Mouse (Mus musculus) MEL (cell line): ENCODE measurements around the gene Sbk2. TPM values are rescaled to one million over a fixed set of nuclear protein-coding genes. Genes with fewer than 3 reads are reported as not detected.

Experiments
- DNase-seq: peaks from one replicate; pipeline ENCODE4 v3.0.0; 2011; ENCODE audit warnings: low read depth, low spot score
- H3K27ac ChIP-seq: 2 replicates; pipeline ENCODE4 v1.5.1; 2012; ENCODE audit warnings: low read depth, mild to moderate bottlenecking, control low read depth, low read length, moderate library complexity; ENCODE audit not compliant: control insufficient read depth
- H3K27me3 ChIP-seq, 2 experiments: fragments of 150-350 bp in 1 of 2; sonication (generic) in 1 of 2; 2 replicates each; pipeline ENCODE4 v1.6.1; 2012; ENCODE audit warnings: low read length in 2 of 2, mild to moderate bottlenecking in 2 of 2, improper control_type of control experiment in 1 of 2, moderate library complexity in 1 of 2; ENCODE audit not compliant: insufficient read depth in 2 of 2, control insufficient read depth in 1 of 2
- H3K36me3 ChIP-seq, 2 experiments: 2 replicates each; pipeline ENCODE4 v1.6.1; 2012 to 2014; ENCODE audit warnings: low read length in 2 of 2, improper control_type of control experiment in 1 of 2, inconsistent platforms in 1 of 2, mild to moderate bottlenecking in 1 of 2; ENCODE audit not compliant: insufficient read depth in 2 of 2, control insufficient read depth in 1 of 2
- H3K4me1 ChIP-seq, 2 experiments: fragments of 150-350 bp in 1 of 2; sonication (generic) in 1 of 2; 2 replicates each; pipeline ENCODE4 v1.6.1; 2012; ENCODE audit warnings: low read length in 2 of 2, improper control_type of control experiment in 1 of 2, mild to moderate bottlenecking in 1 of 2; ENCODE audit not compliant: insufficient read depth in 2 of 2, control insufficient read depth in 1 of 2
- H3K4me3 ChIP-seq, 2 experiments: fragments of 150-350 bp in 1 of 2; sonication (generic) in 1 of 2; 2 replicates each; pipeline ENCODE4 v1.5.1; 2012; ENCODE audit warnings: low read depth in 2 of 2, low read length in 2 of 2, mild to moderate bottlenecking in 2 of 2, moderate library complexity in 2 of 2, control low read depth in 1 of 2, improper control_type of control experiment in 1 of 2; ENCODE audit not compliant: control insufficient read depth in 1 of 2, insufficient read depth in 1 of 2
- H3K79me2 ChIP-seq: 2 replicates; pipeline ENCODE4 v1.6.1; 2012; ENCODE audit warnings: mild to moderate bottlenecking, low read length, moderate library complexity; ENCODE audit not compliant: control insufficient read depth, poor library complexity, insufficient read depth
- H3K9ac ChIP-seq: 2 replicates; pipeline ENCODE4 v1.6.1; 2012; ENCODE audit warnings: low read depth, mild to moderate bottlenecking, control low read depth, low read length, moderate library complexity; ENCODE audit not compliant: control insufficient read depth, poor library complexity, severe bottlenecking
- H3K9me3 ChIP-seq: fragments of 150-350 bp; sonication (generic); replicated peaks from 2 replicates; pipeline ENCODE4 v1.6.1; 2012; ENCODE audit warnings: mild to moderate bottlenecking, low read length, improper control_type of control experiment, moderate library complexity; ENCODE audit not compliant: insufficient read depth
- BHLHE40 ChIP-seq: IDR thresholded peaks from 2 replicates; pipeline ENCODE4 v1.6.1; 2012; ENCODE audit warnings: low read depth, mild to moderate bottlenecking, inconsistent platforms, low read length, improper control_type of control experiment, borderline replicate concordance
- CHD1 ChIP-seq: IDR thresholded peaks from 2 replicates; pipeline ENCODE4 v1.6.1; 2012; ENCODE audit warnings: low read depth, mild to moderate bottlenecking, inconsistent platforms, low read length, improper control_type of control experiment
- CHD2 ChIP-seq: IDR thresholded peaks from 2 replicates; pipeline ENCODE4 v1.6.1; 2011; ENCODE audit warnings: low read length, improper control_type of control experiment
- ELF1 ChIP-seq: IDR thresholded peaks from 2 replicates; pipeline ENCODE4 v1.6.1; 2014; ENCODE audit warnings: low read depth, mild to moderate bottlenecking, inconsistent platforms, low read length, improper control_type of control experiment, moderate library complexity
- EP300 ChIP-seq, 2 experiments: IDR thresholded peaks; 2 replicates each; pipeline ENCODE4 v1.6.1; 2011; ENCODE audit warnings: improper control_type of control experiment in 2 of 2, low read length in 2 of 2, low read depth in 1 of 2, mild to moderate bottlenecking in 1 of 2
- ETS1 ChIP-seq: IDR thresholded peaks from 2 replicates; pipeline ENCODE4 v1.6.1; 2012; ENCODE audit warnings: low read depth, mild to moderate bottlenecking, inconsistent platforms, low read length, improper control_type of control experiment, moderate library complexity
- GATA1 ChIP-seq: IDR thresholded peaks from 2 replicates; pipeline ENCODE4 v1.6.1; 2011; ENCODE audit warnings: low read depth, low read length, improper control_type of control experiment
- JUND ChIP-seq: IDR thresholded peaks from 2 replicates; pipeline ENCODE4 v1.6.1; 2011; ENCODE audit warnings: low read depth, mild to moderate bottlenecking, improper control_type of control experiment, low read length
- MAX ChIP-seq: IDR thresholded peaks from 2 replicates; pipeline ENCODE4 v1.6.1; 2011; ENCODE audit warnings: low read length, improper control_type of control experiment
- MEF2A ChIP-seq: IDR thresholded peaks from 2 replicates; pipeline ENCODE4 v1.6.1; 2014; ENCODE audit warnings: low read depth, mild to moderate bottlenecking, inconsistent platforms, low read length, improper control_type of control experiment; ENCODE audit not compliant: poor library complexity, insufficient replicate concordance, severe bottlenecking; ENCODE audit errors: extremely low read depth
- MXI1 ChIP-seq: IDR thresholded peaks from 2 replicates; pipeline ENCODE4 v1.6.1; 2011; ENCODE audit warnings: mild to moderate bottlenecking, low read depth, low read length, improper control_type of control experiment
- MYC ChIP-seq: IDR thresholded peaks from 2 replicates; pipeline ENCODE4 v1.6.1; 2011; ENCODE audit warnings: low read depth, mild to moderate bottlenecking, low read length, improper control_type of control experiment, moderate library complexity
- NELFE ChIP-seq: IDR thresholded peaks from 2 replicates; pipeline ENCODE4 v1.6.1; 2011; ENCODE audit warnings: low read depth, low read length, improper control_type of control experiment
- POLR2AphosphoS2 ChIP-seq: IDR thresholded peaks from 2 replicates; pipeline ENCODE4 v1.6.1; 2011; ENCODE audit warnings: low read length, improper control_type of control experiment
- RAD21 ChIP-seq: IDR thresholded peaks from 2 replicates; pipeline ENCODE4 v1.6.1; 2011; ENCODE audit warnings: mild to moderate bottlenecking, low read depth, low read length, improper control_type of control experiment
- RCOR1 ChIP-seq: IDR thresholded peaks from 2 replicates; pipeline ENCODE4 v1.6.1; 2012; ENCODE audit warnings: low read depth, mild to moderate bottlenecking, inconsistent platforms, low read length, improper control_type of control experiment
- SIN3A ChIP-seq: IDR thresholded peaks from 2 replicates; pipeline ENCODE4 v1.6.1; 2012; ENCODE audit warnings: low read length, improper control_type of control experiment, inconsistent platforms
- SMC3 ChIP-seq: IDR thresholded peaks from 2 replicates; pipeline ENCODE4 v1.6.1; 2011; ENCODE audit warnings: low read depth, low read length, improper control_type of control experiment
- TAL1 ChIP-seq: IDR thresholded peaks from 2 replicates; pipeline ENCODE4 v1.6.1; 2012; ENCODE audit warnings: mild to moderate bottlenecking, inconsistent platforms, low read length, moderate library complexity, mixed read lengths
- TBP ChIP-seq: IDR thresholded peaks from 2 replicates; pipeline ENCODE4 v1.8.0; 2011; ENCODE audit warnings: low read depth, low read length, improper control_type of control experiment
- TCF12 ChIP-seq: IDR thresholded peaks from 2 replicates; pipeline ENCODE4 v1.6.1; 2014; ENCODE audit warnings: low read depth, mild to moderate bottlenecking, inconsistent platforms, low read length, improper control_type of control experiment, moderate library complexity
- UBTF ChIP-seq: IDR thresholded peaks from 2 replicates; pipeline ENCODE4 v1.6.1; 2012; ENCODE audit warnings: low read depth, mild to moderate bottlenecking, inconsistent platforms, low read length, improper control_type of control experiment, moderate library complexity, borderline replicate concordance; ENCODE audit not compliant: insufficient read depth
- USF2 ChIP-seq, 2 experiments: IDR thresholded peaks; 2 replicates each; pipeline ENCODE4 v1.6.1; 2011 to 2012; ENCODE audit warnings: improper control_type of control experiment in 2 of 2, low read length in 2 of 2, borderline replicate concordance in 1 of 2, inconsistent platforms in 1 of 2, low read depth in 1 of 2, mild to moderate bottlenecking in 1 of 2; ENCODE audit not compliant: insufficient read depth in 1 of 2
- ZC3H11A ChIP-seq: IDR thresholded peaks from 2 replicates; pipeline ENCODE4 v1.6.1; 2012; ENCODE audit warnings: low read depth, mild to moderate bottlenecking, inconsistent platforms, low read length, improper control_type of control experiment
- ZKSCAN1 ChIP-seq: IDR thresholded peaks from 2 replicates; pipeline ENCODE4 v1.6.1; 2012; ENCODE audit warnings: low read depth, mild to moderate bottlenecking, inconsistent platforms, low read length, improper control_type of control experiment, moderate library complexity
- ZNF384 ChIP-seq: IDR thresholded peaks from 2 replicates; pipeline ENCODE4 v1.6.1; 2012; ENCODE audit warnings: low read depth, mild to moderate bottlenecking, inconsistent platforms, low read length, improper control_type of control experiment
- polyA plus RNA-seq, 2 experiments: library from polyadenylated mRNA; stranded (reverse) in 1 of 2; unstranded in 1 of 2; fragments of >175 nt in 1 of 2; fragments of >200 nt in 1 of 2; gene quantifications; 2 replicates each; pipeline versions ENCODE4 v1.2.1 to v1.2.4; 2012; ENCODE audit warnings: low replicate concordance in 2 of 2, low read depth in 1 of 2; ENCODE audit not compliant: insufficient read length in 2 of 2, insufficient read depth in 1 of 2, missing spikeins in 1 of 2
- total RNA-seq: library from RNA; depleted of rRNA; stranded (reverse); fragments of 300-350 nt; gene quantifications from 2 replicates; pipeline ENCODE4 v1.2.3, GENCODE M21; 2012

The Sbk2 gene
- total and polyA plus RNA-seq, 3 experiments, result not detected

DNA sequence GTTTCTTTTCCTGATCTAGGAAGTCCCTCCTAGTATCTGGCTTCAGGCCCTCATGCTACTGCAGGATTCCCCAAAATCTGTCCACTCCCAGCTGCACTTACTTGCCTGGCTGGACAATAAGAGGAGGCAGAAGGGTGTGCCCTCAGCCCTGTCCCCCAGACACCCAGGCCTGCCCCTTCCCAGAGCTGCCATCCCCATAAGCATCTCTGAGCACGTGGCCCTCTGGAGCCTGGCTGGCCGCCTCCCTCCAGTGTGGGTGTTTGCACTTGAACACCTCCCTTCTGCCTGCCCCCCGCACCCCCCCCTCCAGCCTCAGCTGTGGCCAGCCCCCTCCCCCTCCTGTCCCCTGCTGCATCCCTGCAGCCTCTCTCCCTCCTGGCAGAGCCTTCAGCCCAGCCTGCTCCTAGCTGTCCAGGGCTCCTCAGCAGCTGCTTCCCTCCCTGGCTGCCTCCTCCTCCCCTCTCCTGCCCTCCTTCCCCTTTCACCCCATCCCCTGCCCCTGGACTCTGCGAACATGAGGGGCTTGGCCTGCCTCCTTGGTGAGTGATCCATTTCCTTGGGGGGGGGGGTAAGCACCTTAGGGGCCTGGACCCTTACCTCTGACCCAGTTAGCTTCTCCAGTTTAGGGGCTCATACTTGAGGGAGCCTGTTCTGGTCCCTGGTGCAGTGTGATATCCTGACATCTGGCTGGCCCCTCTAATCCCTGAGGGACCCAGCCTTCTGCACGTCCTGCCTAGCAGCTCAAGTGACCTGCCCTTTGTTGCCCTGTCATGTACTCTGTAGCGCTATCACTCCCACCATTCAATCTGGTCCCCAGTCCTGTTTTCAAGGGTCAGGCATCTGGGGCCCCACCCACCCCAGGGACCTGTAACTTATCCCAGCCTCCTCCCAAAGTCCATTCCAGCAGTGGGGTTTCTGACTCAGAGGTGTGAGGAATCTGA lies 38.5 kb downstream of the Sbk2 start, which contains the start of gene Ssc5d:
Gene Ssc5d, plus strand, starts transcription at position 345 of the 941 bp plus-strand sequence.
- no peaks in the 10 kb centered on the region for H3K9me3 ChIP-seq
- H3K27ac ChIP-seq, result no peak within 1 kb of the TSS
- no peaks in the 10 kb centered on the region for H3K36me3 ChIP-seq
- TF ChIP-seq ZKSCAN1, result no peak
- TF ChIP-seq RAD21, result no peak
- no peak for TF ChIP-seq MYC
- no peak for TF ChIP-seq GATA1
- no peak for TF ChIP-seq NELFE
- no peak for TF ChIP-seq MXI1
- TF ChIP-seq MAX, result no peak
- no peak for TF ChIP-seq POLR2AphosphoS2
- no peak for TF ChIP-seq CHD1
- TF ChIP-seq TAL1, result no peak
- no peak within 1 kb of the TSS for H3K4me3 ChIP-seq
- H3K79me2 ChIP-seq, result no peaks in the 10 kb centered on the region
- H3K27me3 ChIP-seq, result no peaks in the 10 kb centered on the region; a peak in 2 of 4 replicates
- H3K4me1 ChIP-seq, result no peaks in the 10 kb centered on the region
- H3K9ac ChIP-seq, result no peak within 1 kb of the TSS
- no peak for DNase-seq

DNA sequence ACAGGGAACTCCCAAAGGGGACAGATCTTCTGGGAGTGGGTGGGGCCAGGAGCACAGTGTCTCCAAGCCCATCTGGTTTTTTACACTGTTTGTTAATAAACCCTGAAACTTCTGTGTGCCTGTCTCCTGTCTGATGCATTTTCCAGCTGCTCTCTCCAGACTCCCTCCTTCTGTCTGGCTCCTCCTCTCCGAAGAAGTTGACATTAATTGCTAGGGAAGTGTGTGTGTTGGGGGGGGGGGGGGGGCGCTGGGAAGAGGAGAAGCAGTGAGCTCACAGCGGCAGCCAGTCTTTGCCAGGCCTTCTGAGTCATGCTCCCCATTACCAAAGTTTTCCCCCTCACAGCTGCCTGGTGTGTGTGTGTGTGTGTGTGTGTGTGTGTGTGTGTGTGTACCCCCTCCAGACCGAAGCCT lies 39.3 kb downstream of the Sbk2 start:
- no peak for DNase-seq
- H3K27ac ChIP-seq, result no peak overlapping the region
- H3K4me3 ChIP-seq, result no peak overlapping the region

More for the DNA sequence above, 39.3 kb downstream of the Sbk2 start:
- H3K36me3 ChIP-seq, result no peaks in the 10 kb centered on the region
- no peaks in the 10 kb centered on the region for H3K9me3 ChIP-seq
- TF ChIP-seq SMC3, result no peak
- no peak for TF ChIP-seq RAD21
- no peak for TF ChIP-seq NELFE
- no peak for TF ChIP-seq TBP
- no peak for TF ChIP-seq BHLHE40
- TF ChIP-seq USF2 (IDR thresholded peaks at IDR 0.05; ENCODE audit: borderline replicate concordance in 1 of 2, insufficient read depth in 1 of 2, low read depth in 1 of 2, low read length in 2 of 2), result no peak
- no peak for TF ChIP-seq EP300 (IDR thresholded peaks at IDR 0.05; ENCODE audit: low read depth in 1 of 2, low read length in 2 of 2)
- no peak for TF ChIP-seq CHD2
- TF ChIP-seq UBTF, result no peak
- no peak for TF ChIP-seq POLR2AphosphoS2
- TF ChIP-seq SIN3A, result no peak
- no peak for TF ChIP-seq ETS1
- no peak for TF ChIP-seq TCF12
- no peak for TF ChIP-seq ZNF384
- TF ChIP-seq MEF2A, result no peak
- no peak for TF ChIP-seq ELF1
- TF ChIP-seq JUND, result no peak
- no peak for TF ChIP-seq ZC3H11A
- TF ChIP-seq RCOR1, result no peak
- no peaks in the 10 kb centered on the region for H3K79me2 ChIP-seq
- H3K9ac ChIP-seq, result no peak overlapping the region
- H3K27me3 ChIP-seq, result no peaks in the 10 kb centered on the region; a peak in 2 of 4 replicates
- H3K4me1 ChIP-seq, result no peaks in the 10 kb centered on the region
